Mouse (Mus musculus): ENCODE data around the gene Lin7b.
"Not testable (repeated sequence)": the region's sequence is repeated elsewhere in the genome, so short reads cannot be mapped to it uniquely, and the experiment has no call there.

Gene Lin7b

GRCm38 (mm10) chr7:45370475-45371311 lies at the start of gene Lin7b:
Lin7b (minus strand) TSS chr7:45370583.
- peak; percentile 93 for DNase-seq

- DNase-seq, result no peak
These were observed 47.6 kb upstream of the Lin7b start for GRCm38 (mm10) chr7:45417962-45418492.

- no peak for DNase-seq
These were observed 45.3 kb upstream of the Lin7b start for GRCm38 (mm10) chr7:45415636-45416035.

GRCm38 (mm10) chr7:45414740-45415224 lies 44.4 kb upstream of the Lin7b start:
- no peak for DNase-seq

GRCm38 (mm10) chr7:45413864-45414739 lies 43.7 kb upstream of the Lin7b start:
- peak; percentile 62 for DNase-seq

GRCm38 (mm10) chr7:45413113-45413863 lies 42.9 kb upstream of the Lin7b start, which contains the start of gene Ntf5:
Ntf5 (plus strand) TSS chr7:45413695.
- peak; percentile 49 for DNase-seq

GRCm38 (mm10) chr7:45412421-45412820 lies 42.0 kb upstream of the Lin7b start:
- DNase-seq, result no peak

GRCm38 (mm10) chr7:45409497-45410163 lies 39.2 kb upstream of the Lin7b start:
- DNase-seq, result no peak

GRCm38 (mm10) chr7:45408949-45409348 lies 38.6 kb upstream of the Lin7b start:
- no peak for DNase-seq

- DNase-seq, result no peak
These were observed 38.0 kb upstream of the Lin7b start for GRCm38 (mm10) chr7:45408351-45408750.

GRCm38 (mm10) chr7:45407836-45408235 lies 37.5 kb upstream of the Lin7b start:
- no peak for DNase-seq

- DNase-seq, result peak; percentile 31
These were observed 36.1 kb upstream of the Lin7b start for GRCm38 (mm10) chr7:45406157-45407156.

GRCm38 (mm10) chr7:45405091-45406075 lies 35.0 kb upstream of the Lin7b start, which contains the start of gene Kcna7:
Kcna7 (plus strand) TSS chr7:45405653.
- peak; percentile 83 for DNase-seq

- peak; percentile 82 for DNase-seq
These were observed 33.3 kb upstream of the Lin7b start for GRCm38 (mm10) chr7:45403532-45404261.

- no peak for DNase-seq
These were observed 31.2 kb upstream of the Lin7b start for GRCm38 (mm10) chr7:45401521-45402085.

- no peak for DNase-seq
These were observed 26.4 kb upstream of the Lin7b start for GRCm38 (mm10) chr7:45396787-45397186.

- DNase-seq, result not testable (repeated sequence)
These were observed 26.0 kb upstream of the Lin7b start for GRCm38 (mm10) chr7:45396337-45396775.
